Mouse (Mus musculus): ENCODE results near the gene Bivm.

GRCm38 (mm10) chr1:44158317-44158716, 39.6 kb downstream of the Bivm start:
- TF ChIP-seq CTCF (conservative IDR thresholded peaks at IDR 0.05; ENCODE audit: low read length) (no peak), POU5F1 (IDR thresholded peaks at IDR 0.05; ENCODE audit: borderline replicate concordance, low read length) (no peak)
